8 mouse cellular contexts compared by ENCODE assay signal in genomic region chr9:53535416-53536320, GRCm38 (mm10). TPM values are rescaled to one million over a fixed set of nuclear protein-coding genes. Genes with fewer than 3 reads are reported as not detected.
A peak's percentile ranks its signal among the peaks of the same experiment; 100 is the strongest.
DNase-seq lines count a peak whose midpoint lies in the region; ATAC-seq and TF ChIP-seq lines count a peak whose summit lies in the region.

No protein-coding gene starts in this region.

- H3K27ac ChIP-seq in spleen, adult 2 months (ENCODE audit: insufficient read depth, low read length) = no peak overlapping the region
- peak overlapping the region; percentile 78; the same call in 1 of the 2 replicates for H3K27ac ChIP-seq in limb, embryonic 12.5 days

- no peaks in the 10 kb centered on the region for H3K9me3 ChIP-seq in limb, embryonic 12.5 days

- H3K36me3 ChIP-seq in spleen, adult 2 months (ENCODE audit: control insufficient read depth, insufficient read depth, low read length) = peaks cover 7% of the 10 kb centered on the region; the same call in 1 of the 2 replicates
- H3K36me3 ChIP-seq in limb, embryonic 12.5 days = peaks cover 17% of the 10 kb centered on the region

- no peak for ATAC-seq in limb, embryonic 12.5 days (ENCODE audit: insufficient number of reproducible peaks, insufficient read depth, low FRiP score, low TSS enrichment, low read depth)
- no peak for ATAC-seq in frontal cortex, adult (ENCODE audit: low TSS enrichment)

- peak overlapping the region; percentile 61 for H3K4me3 ChIP-seq in spleen, adult 2 months (ENCODE audit: extremely low read depth, insufficient read depth, insufficient read length)
- H3K4me3 ChIP-seq in limb, embryonic 12.5 days (replicated peaks) = peak overlapping the region; percentile 91

- intact Hi-C loops in heart, postnatal 36 days (cut with DNase I) = loop anchor here (5.0 kb wide), 3 partner anchors 77 to 288 kb away; partner anchors contain the start of genes Acat1 and Ddx10

- TF ChIP-seq POLR2A in spleen, adult 2 months (IDR thresholded peaks at IDR 0.05; ENCODE audit: low read depth, low read length) = no peak

- H3K9ac ChIP-seq in limb, embryonic 12.5 days (replicated peaks) = peak overlapping the region; percentile 60

- DNase-seq in spleen, adult 2 months (ENCODE audit: low read depth in 1 of 2, low spot score in 2 of 2) = no peak
- no peak for DNase-seq in spleen, postnatal 14 days (ENCODE audit: low spot score in 2 of 2)
- peak; percentile 7 to 10 for DNase-seq in cerebellum, postnatal 14 days
- DNase-seq in heart, postnatal 36 days = peak; percentile 2 to 3
- DNase-seq in naive thymus-derived CD4-positive, alpha-beta T cell, adult 2 months (ENCODE audit: low read depth) = peak; percentile 53
- DNase-seq in urinary bladder, adult 2 months (ENCODE audit: low spot score) = no peak

- H3K4me1 ChIP-seq in spleen, adult 2 months (ENCODE audit: control insufficient read depth, insufficient read depth, insufficient read length) = peaks cover 2% of the 10 kb centered on the region
- peaks cover 20% of the 10 kb centered on the region for H3K4me1 ChIP-seq in limb, embryonic 12.5 days (replicated peaks)

- TF ChIP-seq CTCF in spleen, adult 2 months (IDR thresholded peaks at IDR 0.05; ENCODE audit: extremely low read depth, insufficient read depth, insufficient read length, insufficient replicate concordance) = no peak

- H3K4me2 ChIP-seq in limb, embryonic 12.5 days = peak overlapping the region; percentile 71

- 6% methylated on average over 17 of the region's 17 CpGs for WGBS in spleen, adult 2 months
- WGBS in limb, embryonic 12.5 days = 20% methylated on average over 17 of the region's 17 CpGs

- H3K27me3 ChIP-seq in spleen, adult 2 months (ENCODE audit: control insufficient read depth, insufficient read depth, low read length) = no peaks in the 10 kb centered on the region
- no peaks in the 10 kb centered on the region for H3K27me3 ChIP-seq in limb, embryonic 12.5 days

RNA-seq across cellular contexts. Expression of gene Atm, which starts 0.9 kb away (rescaled TPM):
- polyA plus RNA-seq in spleen, adult 2 months (2012; rRNA removed) = 2.1 and 2.8 TPM in 2 replicates
- total RNA-seq in heart, postnatal 36 days (2021) = 10 to 100 TPM in 1 of 2 experiments, 1 to 10 TPM in 1; 8.7 to 10.4 TPM
- 15.1 and 16.1 TPM in 2 replicates for polyA plus RNA-seq in limb, embryonic 12.5 days (2016; fragmentation: Nextera tagmentation; extraction: Ambion mirVana)
- polyA plus RNA-seq in urinary bladder, adult 2 months (2012; rRNA removed) = 8.6 and 12.0 TPM in 2 replicates

RNA-seq across cellular contexts. Expression of gene Npat, which starts 1.2 kb away (rescaled TPM):
- polyA plus RNA-seq in spleen, adult 2 months (2012; rRNA removed) = 1.4 and 1.9 TPM in 2 replicates
- 1 to 10 TPM; 7.0 to 8.1 TPM for total RNA-seq in heart, postnatal 36 days (2021)
- 21.4 and 24.6 TPM in 2 replicates for polyA plus RNA-seq in limb, embryonic 12.5 days (2016; fragmentation: Nextera tagmentation; extraction: Ambion mirVana)
- polyA plus RNA-seq in urinary bladder, adult 2 months (2012; rRNA removed) = 7.0 and 7.6 TPM in 2 replicates

Comparison
In these comparisons a context has a peak if more than half of its experiments do, and no peak if none do; other contexts are left out.
1. DNase-seq: peak in cerebellum, postnatal 14 days (2 of 2), heart, postnatal 36 days (2 of 2) and naive thymus-derived CD4-positive, alpha-beta T cell, adult 2 months (single experiment); none in spleen, adult 2 months (0 of 2), spleen, postnatal 14 days (0 of 2) and urinary bladder, adult 2 months (single experiment).